Mouse (Mus musculus): Measurements from ENCODE around the gene Ang.

DNA sequence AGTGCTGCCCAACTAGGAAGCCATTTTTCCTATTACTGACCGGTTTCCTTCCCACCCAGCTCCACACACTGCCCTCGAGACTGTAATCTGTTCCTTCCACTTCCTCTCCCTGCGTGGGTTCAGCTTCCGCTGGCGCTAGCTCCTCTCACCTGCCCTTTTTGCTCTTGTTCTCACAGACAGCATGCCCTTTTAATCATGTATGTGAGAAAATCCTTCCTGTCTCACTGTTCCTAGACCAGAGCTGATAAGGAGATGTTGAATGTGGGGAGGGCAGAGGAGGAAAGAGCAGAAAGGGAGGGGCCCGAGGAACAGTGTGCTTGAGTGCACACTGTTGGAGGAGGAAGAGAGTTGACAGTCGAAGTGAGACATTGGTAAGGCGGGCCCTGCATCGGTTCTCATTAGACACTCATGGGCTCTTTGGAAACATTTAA lies 33.5 kb upstream of the Ang start, which contains the start of gene Rnase12:
- TF ChIP-seq CTCF (conservative IDR thresholded peaks at IDR 0.05; ENCODE audit: insufficient read depth, insufficient read length, low read depth, low read length) (no peak), POLR2A (IDR thresholded peaks at IDR 0.05; ENCODE audit: low read depth, low read length) (no peak)

Measured in kidney, adult 2 months (tissue).